Mouse (Mus musculus) kidney, adult 11 months (tissue): ENCODE measurements around the gene Rpl23.
"Not testable (repeated sequence)": the region's sequence is repeated elsewhere in the genome, so short reads cannot be mapped to it uniquely, and the experiment has no call there.

Source experiments
- DNase-seq: peaks from one replicate; pipeline ENCODE4 v3.0.0; 2022

Rpl23 gene

GRCm38 (mm10) chr11:97758125-97758524 lies 24.1 kb downstream of the Rpl23 start:
- DNase-seq: no peak

GRCm38 (mm10) chr11:97753277-97753676 lies 29.0 kb downstream of the Rpl23 start:
- no peak for DNase-seq

- no peak for DNase-seq
Observed at GRCm38 (mm10) chr11:97748496-97748895, 33.7 kb downstream of the Rpl23 start.

- no peak for DNase-seq
Observed at GRCm38 (mm10) chr11:97747773-97748172, 34.5 kb downstream of the Rpl23 start.

- no peak for DNase-seq
Observed at GRCm38 (mm10) chr11:97745331-97745721, 36.9 kb downstream of the Rpl23 start.

- peak; percentile 99 for DNase-seq
Observed at GRCm38 (mm10) chr11:97744718-97745330, 37.4 kb downstream of the Rpl23 start.

- DNase-seq: peak; percentile 52
Observed at GRCm38 (mm10) chr11:97744063-97744717, 38.0 kb downstream of the Rpl23 start, which contains the start of gene Pip4k2b. Gene Pip4k2b, minus strand, starts transcription at chr11:97744704.

GRCm38 (mm10) chr11:97743423-97743822 lies 38.8 kb downstream of the Rpl23 start:
- DNase-seq: no peak

- DNase-seq: no peak
Observed at GRCm38 (mm10) chr11:97742591-97742990, 39.6 kb downstream of the Rpl23 start.

- no peak for DNase-seq
Observed at GRCm38 (mm10) chr11:97742157-97742556, 40.1 kb downstream of the Rpl23 start.

- DNase-seq: no peak
Observed at GRCm38 (mm10) chr11:97740190-97740589, 42.0 kb downstream of the Rpl23 start.

GRCm38 (mm10) chr11:97739155-97739554 lies 43.1 kb downstream of the Rpl23 start:
- DNase-seq: no peak

GRCm38 (mm10) chr11:97738703-97739102 lies 43.5 kb downstream of the Rpl23 start:
- DNase-seq: no peak

GRCm38 (mm10) chr11:97737600-97737999 lies 44.6 kb downstream of the Rpl23 start:
- DNase-seq: no peak

GRCm38 (mm10) chr11:97736645-97737044 lies 45.6 kb downstream of the Rpl23 start:
- no peak for DNase-seq

GRCm38 (mm10) chr11:97734810-97735209 lies 47.4 kb downstream of the Rpl23 start:
- DNase-seq: not testable (repeated sequence)

- DNase-seq: no peak
Observed at GRCm38 (mm10) chr11:97733689-97734088, 48.5 kb downstream of the Rpl23 start.

- DNase-seq: no peak
Observed at GRCm38 (mm10) chr11:97728730-97729129, 53.5 kb downstream of the Rpl23 start.

GRCm38 (mm10) chr11:97728311-97728710 lies 53.9 kb downstream of the Rpl23 start:
- DNase-seq: no peak
